Mouse (Mus musculus) brain, embryonic 14.5 days (tissue): ENCODE measurements around the gene Plpp7.

Experiments
- CTCF ChIP-seq: fragments of 200-500 bp; IDR thresholded peaks from 2 replicates; pipeline ENCODE4 v1.5.1; 2012; ENCODE audit warnings: inconsistent platforms, mild to moderate bottlenecking, moderate library complexity, borderline replicate concordance; ENCODE audit not compliant: insufficient read depth, insufficient read length; ENCODE audit errors: extremely low read depth
- POLR2A ChIP-seq: fragments of 200-500 bp; IDR thresholded peaks from 2 replicates; pipeline ENCODE4 v1.6.1; 2012; ENCODE audit warnings: mild to moderate bottlenecking, inconsistent platforms, borderline replicate concordance; ENCODE audit not compliant: poor library complexity, insufficient read depth, insufficient read length, severe bottlenecking; ENCODE audit errors: extremely low read depth

DNA sequence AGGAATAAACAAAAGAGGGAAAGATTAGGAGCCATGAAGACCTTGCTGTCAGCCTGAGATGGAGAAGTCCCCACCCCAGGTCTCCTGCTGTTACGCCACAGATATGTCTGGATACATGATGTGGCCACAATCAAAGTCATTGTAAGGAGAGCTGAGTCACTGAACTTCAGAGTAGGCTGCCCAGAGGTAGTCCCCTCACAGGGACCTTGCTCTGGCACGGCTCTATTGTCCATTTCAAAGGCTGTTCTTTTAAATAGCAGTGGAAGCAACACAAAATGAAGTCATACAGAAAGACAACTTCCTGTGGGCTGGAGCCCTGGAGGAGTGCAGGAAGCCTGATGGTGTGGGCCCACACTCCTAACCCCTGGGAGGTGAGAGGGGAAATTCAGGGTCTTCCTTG is 34.1 kb upstream of the Plpp7 start:
- TF ChIP-seq POLR2A (no peak), CTCF (no peak)
